Mouse (Mus musculus) common myeloid progenitor, adult 5-6 weeks (primary cell): ENCODE results near the gene Vps45. TPM values are rescaled to one million over a fixed set of nuclear protein-coding genes. Genes with fewer than 3 reads are reported as not detected.
"Not testable (repeated sequence)": the region's sequence is repeated elsewhere in the genome, so short reads cannot be mapped to it uniquely, and the experiment has no call there.

Experiments used
- ATAC-seq: replicated peaks from 2 replicates; pipeline ENCODE4 v1.8.0; 2016; ENCODE audit warnings: low read depth, mild to moderate bottlenecking, moderate TSS enrichment, inconsistent platforms; ENCODE audit not compliant: poor library complexity, severe bottlenecking
- total RNA-seq: library from RNA; stranded (forward); fragments of 200-1000, 187-1606 nt; gene quantifications from 2 replicates; pipeline ENCODE4 v1.2.3, GENCODE M21; 2017

Gene Vps45
- total RNA-seq, 1 experiment from 2014 or later: 35.9 TPM

DNA sequence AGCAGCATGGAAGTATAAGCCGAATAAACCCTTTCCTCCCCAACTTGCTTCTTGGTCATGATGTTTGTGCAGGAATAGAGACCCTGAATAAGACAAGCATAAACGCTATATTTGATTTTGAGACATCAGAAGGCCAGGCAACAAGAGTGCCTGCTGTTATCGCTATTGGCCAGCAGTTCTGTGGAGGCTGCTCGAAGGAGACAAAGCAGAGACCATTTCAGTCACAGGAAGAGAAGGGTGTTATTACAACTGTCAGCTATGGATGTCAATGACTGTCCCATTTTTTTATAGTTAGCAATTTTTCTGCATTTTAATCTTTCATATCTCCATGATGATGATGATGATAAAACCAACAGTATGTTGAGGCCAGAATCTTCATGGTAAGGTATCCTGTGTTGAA lies 23.4 kb upstream of the Vps45 start:
- ATAC-seq: no peak

DNA sequence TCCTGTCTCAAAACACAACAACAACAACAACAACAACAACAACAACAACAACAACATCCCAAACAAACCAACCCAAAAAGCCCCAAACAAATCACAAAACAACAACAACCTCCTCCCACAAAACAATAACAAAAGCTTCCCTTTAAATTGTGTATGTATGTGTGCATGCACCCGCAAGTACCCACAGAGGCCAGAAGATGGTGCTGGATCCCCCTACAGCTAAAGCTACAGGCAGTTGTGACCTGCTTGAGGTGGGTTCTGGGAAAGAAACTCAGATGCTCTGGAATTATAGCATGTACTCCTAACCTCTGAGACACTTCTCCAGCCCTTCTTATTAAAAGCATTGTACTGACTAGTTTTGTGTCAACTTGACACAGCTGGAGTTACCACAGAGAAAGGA lies 22.7 kb upstream of the Vps45 start:
- ATAC-seq: peak; percentile 87

DNA sequence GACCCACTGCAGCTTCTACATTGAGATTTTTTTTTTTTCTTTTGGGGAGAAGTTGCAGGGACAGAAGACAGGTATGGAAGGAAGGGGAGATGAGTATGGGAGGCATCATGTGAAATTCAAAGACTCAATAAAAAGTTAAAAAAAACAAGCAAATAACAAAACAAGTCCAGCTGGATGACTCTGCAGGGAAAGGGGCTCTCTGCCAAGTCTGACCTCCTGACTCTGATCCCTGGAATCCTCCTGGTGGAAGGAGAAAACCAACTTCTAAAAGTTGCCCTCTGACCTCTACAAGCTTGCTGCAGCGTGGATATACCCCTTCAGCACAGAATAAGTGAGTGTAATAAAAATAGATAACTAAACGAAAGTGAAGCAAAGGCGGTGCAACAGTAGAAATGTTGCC lies 20.4 kb upstream of the Vps45 start:
- no peak for ATAC-seq

DNA sequence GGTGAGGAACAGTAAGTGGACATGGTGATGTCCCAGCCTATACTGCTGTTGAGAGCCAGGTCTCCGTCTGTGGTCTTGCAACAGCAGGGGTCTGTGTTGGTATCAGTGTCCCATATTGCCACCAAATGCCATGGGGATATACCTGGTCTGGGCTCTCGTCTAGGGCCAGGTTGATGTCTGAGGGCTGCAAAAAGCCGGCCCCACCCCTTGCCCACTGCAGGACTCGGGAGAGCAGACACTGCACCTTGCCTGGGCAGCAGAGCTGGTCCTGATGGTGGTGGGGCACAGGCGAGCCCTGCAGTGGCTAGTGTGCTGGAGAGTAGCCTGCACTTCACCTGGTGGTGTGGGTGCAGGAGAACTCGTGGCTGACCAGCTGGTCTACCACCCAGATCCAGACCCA lies 19.8 kb upstream of the Vps45 start:
- ATAC-seq: no peak

DNA sequence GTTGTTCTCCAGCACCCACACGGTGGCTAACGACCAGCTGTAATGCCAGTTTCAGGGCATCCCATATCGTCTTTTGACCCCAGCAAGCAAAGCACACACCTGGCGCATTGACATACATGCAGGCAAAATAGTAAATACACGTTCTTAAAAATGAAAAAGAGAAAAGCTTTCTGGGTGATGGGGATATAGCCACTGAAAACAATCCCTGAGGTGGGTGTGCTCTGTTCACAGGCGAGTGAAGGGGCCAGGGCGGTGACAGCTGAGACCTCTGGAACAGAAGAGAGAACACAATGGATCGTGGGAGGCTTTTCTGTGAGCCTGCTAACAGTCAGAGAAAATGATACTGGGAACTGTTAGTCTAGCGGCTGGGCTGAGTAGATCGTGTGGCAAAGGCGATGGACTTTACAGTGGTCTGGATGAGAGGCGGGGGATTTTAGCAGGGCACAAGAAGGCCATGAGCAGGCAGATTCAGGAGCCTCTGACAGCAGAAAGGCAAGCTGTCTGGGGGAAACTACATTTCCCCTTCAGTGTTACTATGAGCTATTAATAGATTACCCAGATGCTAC lies 14.7 kb upstream of the Vps45 start:
- no peak for ATAC-seq

DNA sequence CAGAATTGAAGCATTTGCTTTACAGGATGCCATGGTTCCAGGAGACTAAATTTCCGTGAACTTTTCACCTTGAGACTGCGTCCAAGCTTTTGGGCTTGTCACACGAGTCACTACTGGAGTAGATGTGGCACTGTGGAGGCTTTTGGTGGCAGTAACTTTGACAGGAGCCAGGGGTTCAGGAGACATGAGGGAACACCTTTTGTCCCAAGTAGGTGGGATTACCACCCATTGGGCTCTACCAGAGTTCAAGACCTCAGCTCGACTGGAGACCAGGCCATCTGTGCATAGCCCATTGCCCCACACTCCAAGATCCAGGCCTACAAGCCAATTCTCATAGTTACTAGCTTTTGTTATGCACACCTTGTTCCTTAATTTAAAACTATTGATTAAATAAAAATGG lies 12.0 kb upstream of the Vps45 start:
- ATAC-seq: no peak

DNA sequence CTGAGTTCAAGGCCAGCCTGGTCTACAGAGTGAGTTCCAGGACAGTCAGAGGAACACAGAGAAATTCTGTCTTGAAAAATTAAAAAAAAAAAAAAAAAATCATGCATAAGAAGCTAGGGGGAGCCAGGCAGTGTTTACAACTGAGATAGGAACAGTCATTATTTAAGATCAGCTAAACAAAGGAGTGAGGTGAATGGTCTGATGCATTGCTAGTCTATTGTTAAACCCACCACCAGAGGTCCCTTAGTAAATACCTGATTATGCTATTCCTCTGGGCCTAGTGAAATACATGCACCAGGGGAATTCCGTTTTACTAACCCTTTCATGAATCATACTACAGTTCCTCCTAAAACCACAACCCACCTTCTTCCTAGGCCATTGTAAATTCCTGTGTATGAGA lies 11.3 kb upstream of the Vps45 start:
- ATAC-seq: no peak

DNA sequence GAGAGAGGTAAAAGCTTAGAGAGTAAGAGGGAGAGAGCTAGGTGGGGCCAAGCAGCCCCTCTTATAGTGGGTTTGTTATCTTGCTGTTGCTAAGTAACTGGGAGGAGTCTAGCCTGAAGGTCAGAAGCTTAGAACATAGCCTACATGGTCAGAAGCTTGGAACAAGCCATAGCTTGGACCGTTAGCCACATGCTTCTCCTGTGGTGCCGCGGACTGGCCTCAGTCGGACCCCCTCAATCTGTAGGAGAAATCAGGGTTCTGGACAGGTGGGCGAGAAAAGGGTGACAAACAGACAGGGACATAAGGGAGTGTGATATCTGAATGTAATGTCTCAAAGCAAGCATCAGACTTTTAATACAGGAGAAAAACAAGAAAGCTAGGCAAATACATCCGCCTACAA lies 10.8 kb upstream of the Vps45 start:
- no peak for ATAC-seq

DNA sequence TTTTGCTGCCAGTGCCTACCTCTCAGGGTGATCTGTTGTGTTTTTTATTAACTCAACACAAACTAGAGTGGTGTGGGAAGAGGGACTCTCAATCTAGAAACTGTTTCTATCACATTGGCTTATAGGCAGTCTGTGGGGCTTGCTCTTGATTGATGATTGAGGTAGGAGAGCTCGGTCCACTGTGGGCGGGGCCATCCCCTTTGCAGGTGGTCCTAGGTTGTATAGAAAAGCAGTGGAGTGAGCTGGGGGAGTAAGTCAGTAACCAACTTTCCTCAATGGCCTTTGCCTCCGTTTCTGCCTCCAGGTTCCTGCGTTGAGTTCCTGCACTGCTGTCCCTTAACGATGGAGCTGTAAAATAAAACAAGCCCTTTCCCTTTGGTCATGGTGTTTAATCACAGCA lies 8.5 kb upstream of the Vps45 start:
- no peak for ATAC-seq

DNA sequence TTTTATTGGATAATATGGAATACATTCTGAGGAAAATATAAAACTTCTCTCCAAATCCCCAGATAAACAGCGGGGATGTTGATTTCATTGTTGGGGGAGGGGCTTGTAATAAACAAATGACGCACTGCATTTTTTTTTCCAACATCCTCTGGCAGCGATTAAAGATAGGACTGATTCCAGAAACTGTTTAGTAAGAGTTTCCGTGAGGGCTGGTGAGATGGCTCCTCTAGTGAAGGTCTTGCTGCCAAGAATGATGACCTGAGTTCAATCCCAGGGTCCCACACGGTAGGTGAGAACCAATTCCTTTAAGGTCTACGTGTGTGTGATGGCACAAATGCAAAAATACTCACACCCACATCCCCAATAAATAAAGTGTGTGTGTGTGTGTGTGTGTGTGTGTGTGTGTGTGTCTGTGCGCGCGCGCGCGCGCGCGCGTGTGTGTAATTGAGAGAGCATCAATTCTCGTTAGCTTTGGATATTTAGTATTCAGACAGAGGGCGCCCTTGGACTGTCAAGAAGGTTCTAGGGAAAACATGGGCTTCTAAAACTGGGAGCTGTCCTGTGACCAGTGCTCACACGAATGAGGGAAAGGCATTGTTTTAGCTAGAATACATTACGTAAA lies 7.6 kb upstream of the Vps45 start:
- ATAC-seq: peak; percentile 74

DNA sequence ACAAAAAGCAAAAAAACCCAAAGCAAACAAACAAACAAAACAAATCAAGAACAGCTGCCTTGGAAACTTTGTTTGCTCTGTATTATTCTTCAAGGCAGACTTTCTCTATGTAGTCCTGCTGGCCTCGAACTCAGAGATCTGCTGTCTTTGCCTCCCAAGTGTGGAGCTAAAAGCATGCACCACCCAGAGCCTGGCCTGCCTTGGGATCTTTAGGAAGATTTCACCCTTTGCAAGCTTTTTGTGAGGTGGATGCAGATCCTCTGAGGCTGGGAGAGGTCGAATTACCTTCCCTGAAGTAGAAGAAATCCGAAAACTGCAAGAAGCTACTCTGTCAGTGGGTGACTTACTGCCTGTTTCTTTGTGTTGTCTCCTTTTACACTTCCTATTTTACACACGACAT lies 6.9 kb upstream of the Vps45 start:
- ATAC-seq: no peak

DNA sequence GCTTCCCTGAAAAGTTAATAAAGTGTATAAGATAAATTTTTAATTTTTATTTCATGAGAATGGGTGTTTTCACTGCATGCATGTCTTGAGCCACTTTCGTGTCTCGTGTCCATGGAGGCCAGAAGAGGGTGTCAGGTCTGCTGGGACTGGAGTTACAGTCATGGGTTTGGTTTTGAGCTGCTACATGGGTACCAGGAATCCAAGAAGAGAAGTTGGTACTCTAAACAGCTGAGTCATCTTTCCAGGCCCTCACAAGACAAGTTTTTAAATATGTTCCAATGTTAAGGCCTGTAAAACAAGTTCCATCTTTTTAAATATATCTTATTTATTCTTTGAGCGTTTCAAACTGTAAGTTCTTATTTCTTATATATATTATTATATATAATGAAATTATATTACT lies 6.0 kb upstream of the Vps45 start:
- ATAC-seq: no peak

DNA sequence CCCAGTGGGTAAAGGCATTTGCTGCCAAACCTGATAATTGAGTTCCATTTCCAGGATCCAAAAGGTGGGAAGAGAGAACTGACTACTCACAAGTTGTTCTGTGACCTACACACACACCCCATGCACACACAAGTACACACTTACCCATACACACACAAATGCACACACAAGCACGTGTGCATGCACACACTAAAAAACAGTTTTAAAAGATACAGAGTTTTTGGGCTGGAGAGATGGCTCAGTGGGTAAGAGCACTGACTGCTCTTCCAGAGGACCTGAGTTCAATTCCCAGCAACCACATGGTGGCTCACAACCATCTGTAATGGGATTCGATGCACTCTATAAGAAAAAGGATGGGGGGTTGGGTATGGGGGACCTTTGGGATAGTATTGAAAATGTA lies 5.0 kb upstream of the Vps45 start:
- no peak for ATAC-seq

DNA sequence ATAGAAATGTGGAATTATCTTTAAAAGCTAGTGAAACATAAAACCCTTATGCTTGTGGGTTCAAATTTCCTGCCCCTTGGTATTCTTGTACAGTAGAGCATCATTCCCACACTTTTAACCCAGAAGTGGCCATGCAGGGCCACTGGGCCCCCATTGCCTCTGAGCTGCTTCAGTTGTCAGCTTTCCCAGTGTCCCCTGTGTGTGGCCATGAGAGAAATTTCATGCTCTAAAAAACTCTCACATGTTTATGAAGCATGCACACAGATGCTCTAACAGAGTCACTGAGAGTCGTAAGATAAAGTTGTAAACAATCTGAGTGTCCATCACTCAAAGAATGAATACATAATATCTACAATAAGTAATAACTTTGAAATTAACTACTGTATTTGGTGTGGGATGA lies 1.9 kb upstream of the Vps45 start:
- ATAC-seq: no peak

DNA sequence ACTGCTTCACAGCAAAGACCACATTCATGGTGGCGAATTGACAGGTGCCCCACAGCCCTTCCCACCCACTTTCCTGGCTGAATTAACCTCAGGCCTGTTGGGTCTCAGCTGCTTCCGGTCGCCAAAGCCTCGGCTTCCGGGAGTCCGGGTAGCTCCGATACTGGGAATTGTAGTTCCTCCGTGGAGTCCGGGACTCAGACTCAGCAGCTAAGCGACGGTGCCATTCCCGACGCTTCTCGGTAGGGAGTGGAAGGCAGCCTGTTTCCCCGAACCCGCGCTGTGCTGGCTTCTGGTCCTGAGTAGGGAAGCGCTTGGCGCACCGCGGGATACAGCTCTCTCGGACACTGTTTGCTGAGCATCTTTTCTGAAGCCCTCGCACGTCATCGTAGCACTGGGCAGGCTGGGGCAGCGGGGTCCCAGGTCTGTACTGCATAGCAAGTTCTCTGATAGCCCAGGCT lies 490 bp downstream of the Vps45 start:
- peak; percentile 93 for ATAC-seq

DNA sequence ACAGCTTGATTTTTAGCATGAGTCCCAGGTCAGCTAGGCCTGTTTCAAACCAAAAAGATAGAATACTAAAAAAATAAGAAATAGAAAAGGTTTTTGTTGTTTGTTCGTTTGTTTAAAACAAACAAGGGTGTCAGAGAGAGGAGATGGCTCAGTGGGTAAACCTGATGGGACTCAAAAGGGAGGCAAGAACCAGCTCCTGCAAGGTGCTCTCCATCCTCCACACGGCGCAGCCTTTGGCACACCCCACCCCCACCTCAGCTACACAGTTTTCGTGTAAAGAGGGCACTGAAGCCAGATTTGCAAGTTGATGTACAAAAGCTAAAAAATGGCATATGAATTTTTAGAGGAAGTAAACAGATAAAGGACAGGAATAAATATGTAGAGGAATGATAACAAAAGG lies 2.2 kb downstream of the Vps45 start:
- ATAC-seq: no peak

DNA sequence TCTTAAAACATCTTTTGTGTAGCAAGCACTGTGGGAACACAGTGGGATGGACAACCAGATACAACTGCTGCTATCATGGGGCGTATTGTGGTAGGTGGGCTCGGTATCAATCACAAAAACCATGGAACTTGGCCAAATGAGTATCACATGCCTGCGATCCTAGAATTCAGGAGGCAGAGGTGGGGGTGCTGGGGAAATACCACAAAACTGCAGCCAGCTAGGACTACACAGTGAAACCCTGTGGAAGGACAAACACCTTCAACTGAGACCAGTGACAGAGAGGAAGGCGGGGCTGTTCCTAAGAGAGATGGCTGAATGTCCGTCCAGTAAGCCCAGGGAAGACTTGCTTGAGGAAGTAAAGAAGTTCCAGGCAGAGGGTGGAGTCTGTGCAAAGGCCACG lies 3.0 kb downstream of the Vps45 start:
- ATAC-seq: no peak

DNA sequence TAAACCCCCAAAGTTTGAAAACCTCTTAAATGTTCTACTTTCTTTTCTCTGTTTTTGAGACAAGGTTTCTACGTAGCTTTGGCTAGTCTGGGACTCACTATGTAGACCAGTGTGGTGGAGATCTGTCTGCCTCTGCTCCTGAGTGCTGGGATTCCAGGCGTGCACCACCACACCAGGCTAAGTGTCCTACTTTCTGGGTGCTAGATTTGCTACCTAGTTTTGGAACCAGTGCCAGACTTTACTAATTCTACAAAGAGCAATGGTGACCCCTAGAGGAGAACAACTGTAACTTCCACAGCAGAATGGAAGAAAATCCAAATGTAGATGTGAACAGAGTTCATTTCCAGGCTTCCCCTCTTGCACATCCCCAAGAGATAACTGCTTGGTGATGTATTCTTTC lies 6.4 kb downstream of the Vps45 start:
- ATAC-seq: peak; percentile 89

DNA sequence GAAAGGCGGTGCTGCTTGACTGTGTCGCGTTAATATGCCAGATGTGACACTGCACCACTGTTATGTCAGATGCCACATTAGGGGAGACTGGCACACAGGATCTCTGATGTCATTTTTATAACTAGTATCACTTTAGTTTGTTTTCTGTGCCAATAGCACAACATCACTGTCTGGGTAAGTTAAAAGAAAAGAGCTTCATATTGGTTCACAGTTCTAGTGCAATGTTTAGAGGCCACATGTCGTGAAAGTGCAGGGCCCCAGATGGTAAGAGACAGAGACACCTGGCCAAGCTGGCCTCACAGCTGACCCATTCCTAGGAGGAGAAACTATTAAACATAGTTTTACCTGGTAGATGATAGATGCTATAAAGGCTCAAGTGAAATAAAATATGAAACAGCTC lies 7.1 kb downstream of the Vps45 start:
- ATAC-seq: no peak

DNA sequence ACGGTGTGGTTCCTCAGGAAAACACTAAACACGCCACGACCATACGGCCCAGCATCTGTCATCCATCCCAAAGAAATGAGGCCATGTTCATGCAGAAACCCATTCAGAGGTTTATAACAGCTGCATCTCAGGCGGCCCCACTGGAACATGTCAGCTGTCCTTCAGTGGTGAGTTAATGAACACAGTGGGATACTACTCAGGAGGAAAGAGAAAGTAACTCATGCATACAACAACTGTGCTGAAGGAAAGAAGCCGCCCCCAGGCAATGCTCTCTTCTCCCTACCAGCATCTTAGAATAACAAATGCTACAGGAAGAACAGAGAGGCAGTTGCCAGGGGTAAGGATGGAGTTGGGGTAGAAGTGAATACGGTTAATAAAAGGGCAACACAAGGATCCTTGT lies 7.5 kb downstream of the Vps45 start:
- no peak for ATAC-seq

DNA sequence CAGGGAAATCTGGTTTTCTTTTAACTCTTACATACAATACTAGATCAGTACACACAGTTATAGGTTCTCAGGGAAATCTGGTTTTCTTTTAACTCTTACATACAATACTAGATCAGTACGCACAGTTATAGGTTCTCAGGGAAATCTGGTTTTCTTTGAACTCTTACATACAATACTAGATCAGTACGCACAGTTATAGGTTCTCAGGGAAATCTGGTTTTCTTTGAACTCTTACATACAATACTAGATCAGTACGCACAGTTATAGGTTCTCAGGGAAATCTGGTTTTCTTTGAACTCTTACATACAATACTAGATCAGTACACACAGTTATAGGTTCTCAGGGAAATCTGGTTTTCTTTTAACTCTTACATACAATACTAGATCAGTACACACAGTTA lies 13.7 kb downstream of the Vps45 start:
- ATAC-seq: not testable (repeated sequence)

DNA sequence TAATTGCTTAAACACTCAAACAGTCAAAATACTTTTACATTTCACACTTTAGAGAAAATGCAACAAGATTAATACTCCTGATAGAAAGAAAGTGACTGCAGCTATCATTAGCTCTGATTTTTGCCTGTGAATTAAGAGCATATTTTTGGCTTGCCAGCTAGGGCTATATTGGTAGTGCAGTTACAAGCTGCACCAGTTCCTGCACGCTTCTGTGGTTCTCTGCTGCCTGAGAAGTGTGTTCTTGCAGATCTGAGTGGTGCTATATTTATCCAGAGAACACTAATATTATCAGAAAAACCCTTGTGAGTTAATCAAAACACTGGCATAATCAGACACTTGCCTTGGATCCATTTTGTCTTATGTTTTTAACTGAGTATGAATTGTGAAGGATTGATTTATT lies 15.2 kb downstream of the Vps45 start:
- ATAC-seq: no peak
